Mouse (Mus musculus) liver, embryonic 16.5 days (tissue): Measurements from ENCODE around the gene Pde9a. TPM values are rescaled to one million over a fixed set of nuclear protein-coding genes. Genes with fewer than 3 reads are reported as not detected.

ENCODE experiments used
- ATAC-seq: fragments of 200-750 bp; cut with Nextera tagmentation; 2 replicates; pipeline ENCODE4 v1.8.0; 2017; ENCODE audit warnings: low read depth, mild to moderate bottlenecking, moderate number of reproducible peaks, moderate library complexity
- H3K27ac ChIP-seq: fragments of 300-500 bp; sonication (generic); 2 replicates; pipeline ENCODE4 v1.5.1; 2014; ENCODE audit warnings: mild to moderate bottlenecking, low read length
- H3K27me3 ChIP-seq: fragments of 300-500 bp; sonication (generic); 2 replicates; pipeline ENCODE4 v1.6.1; 2014; ENCODE audit warnings: low read depth, low read length, mixed read lengths; ENCODE audit not compliant: control insufficient read depth, insufficient read depth
- H3K36me3 ChIP-seq: fragments of 300-500 bp; sonication (generic); 2 replicates; pipeline ENCODE4 v1.6.1; 2014; ENCODE audit warnings: mild to moderate bottlenecking; ENCODE audit not compliant: control insufficient read depth, insufficient read depth
- H3K4me1 ChIP-seq: fragments of 300-500 bp; sonication (generic); 2 replicates; pipeline ENCODE4 v1.6.1; 2014; ENCODE audit warnings: low read depth, low read length, mixed read lengths; ENCODE audit not compliant: control insufficient read depth
- H3K4me2 ChIP-seq: fragments of 300-500 bp; sonication (generic); 2 replicates; pipeline ENCODE4 v1.6.1; 2014; ENCODE audit warnings: low read depth, low read length, mixed read lengths
- H3K4me3 ChIP-seq: fragments of 300-500 bp; sonication (generic); 2 replicates; pipeline ENCODE4 v1.5.1; 2014; ENCODE audit warnings: low read depth, mild to moderate bottlenecking, low read length
- H3K9ac ChIP-seq: fragments of 300-500 bp; sonication (generic); 2 replicates; pipeline ENCODE4 v1.6.1; 2014; ENCODE audit warnings: low read depth, low read length
- H3K9me3 ChIP-seq: fragments of 300-500 bp; sonication (generic); replicated peaks from 2 replicates; pipeline ENCODE4 v1.6.1; 2016; ENCODE audit warnings: low read length; ENCODE audit not compliant: control insufficient read depth
- WGBS: fragments of 180-500 bp; shearing (Covaris S2); extraction: QIAGEN DNeasy Blood & Tissue Kit; methylation state at CpG from one replicate; pipeline ENCODE4 v1.1.7; 2014; ENCODE audit not compliant: insufficient replicate concordance; 5-methylcytosine and 5-hydroxymethylcytosine counted together
- polyA plus RNA-seq: library from polyadenylated mRNA; unstranded; fragments of >200 nt; fragmentation: Nextera tagmentation; extraction: Ambion mirVana; gene quantifications from 2 replicates; pipeline ENCODE4 v1.2.1, GENCODE M21; 2015

Pde9a gene
- polyA plus RNA-seq, 1 experiment from 2014 or later: 4.0 TPM

DNA sequence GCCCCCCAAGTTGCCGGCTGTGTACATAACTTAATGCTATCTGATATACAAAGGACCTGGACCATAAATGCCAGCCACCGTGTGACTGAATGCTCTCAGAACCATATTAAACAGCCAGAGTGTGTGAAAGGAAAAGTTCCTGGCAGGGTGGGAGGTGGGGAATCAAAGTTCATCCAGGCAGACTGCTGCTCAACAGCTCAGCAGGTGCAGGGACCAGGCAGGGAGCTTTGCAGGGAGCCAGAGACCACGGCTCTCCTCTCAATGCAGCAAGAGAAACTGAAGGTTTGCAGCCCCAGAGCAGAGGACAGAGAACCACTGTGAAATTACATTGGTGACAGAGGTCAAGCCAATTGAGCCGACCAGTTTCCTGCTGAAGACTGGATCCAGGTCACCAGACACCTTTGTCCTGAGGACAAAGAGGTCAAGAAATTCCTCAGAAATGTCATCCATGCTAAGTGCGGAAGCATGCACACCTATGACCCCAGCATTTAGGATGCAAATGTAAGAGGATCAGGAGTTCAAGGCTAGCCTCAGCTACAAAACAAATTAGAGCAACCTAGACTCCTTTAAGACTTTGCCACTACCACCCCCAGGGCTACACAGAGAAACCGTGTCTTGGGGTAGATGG is 101.5 kb downstream of the Pde9a start:
- H3K4me2 ChIP-seq: no peak overlapping the region
- no peaks in the 10 kb centered on the region for H3K9me3 ChIP-seq
- H3K27ac ChIP-seq: no peak overlapping the region
- 38% methylated on average over 6 of the region's 6 CpGs for WGBS
- no peak for ATAC-seq
- no peak overlapping the region for H3K9ac ChIP-seq
- H3K27me3 ChIP-seq: no peaks in the 10 kb centered on the region
- H3K36me3 ChIP-seq: no peaks in the 10 kb centered on the region
- no peak overlapping the region for H3K4me3 ChIP-seq
- H3K4me1 ChIP-seq: no peaks in the 10 kb centered on the region; the same call in 1 of the 2 replicates

DNA sequence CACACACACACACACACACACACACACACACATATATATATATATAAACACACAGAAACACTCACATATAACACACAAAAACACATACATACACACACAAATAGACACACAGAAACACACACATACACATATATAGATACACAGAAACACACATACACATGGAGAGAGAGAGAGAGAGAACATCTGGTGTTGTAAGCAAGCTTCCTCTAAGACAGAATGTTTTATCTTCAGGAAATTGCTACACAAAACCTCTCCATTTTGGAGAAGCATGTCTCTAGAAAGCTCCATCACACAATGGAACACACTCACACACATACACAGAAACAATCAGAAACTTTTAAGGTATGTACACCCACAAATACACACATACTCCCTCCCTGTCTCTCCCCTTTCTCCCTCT is 105.3 kb downstream of the Pde9a start:
- no peak for ATAC-seq
- no peaks in the 10 kb centered on the region; the same call in 1 of the 2 replicates for H3K4me1 ChIP-seq
- peaks cover 3% of the 10 kb centered on the region; the same call in 1 of the 2 replicates for H3K36me3 ChIP-seq
- no peak overlapping the region for H3K4me3 ChIP-seq
- H3K9ac ChIP-seq: no peak overlapping the region
- H3K27me3 ChIP-seq: no peaks in the 10 kb centered on the region
- H3K27ac ChIP-seq: no peak overlapping the region
- H3K4me2 ChIP-seq: no peak overlapping the region
- H3K9me3 ChIP-seq: no peaks in the 10 kb centered on the region

DNA sequence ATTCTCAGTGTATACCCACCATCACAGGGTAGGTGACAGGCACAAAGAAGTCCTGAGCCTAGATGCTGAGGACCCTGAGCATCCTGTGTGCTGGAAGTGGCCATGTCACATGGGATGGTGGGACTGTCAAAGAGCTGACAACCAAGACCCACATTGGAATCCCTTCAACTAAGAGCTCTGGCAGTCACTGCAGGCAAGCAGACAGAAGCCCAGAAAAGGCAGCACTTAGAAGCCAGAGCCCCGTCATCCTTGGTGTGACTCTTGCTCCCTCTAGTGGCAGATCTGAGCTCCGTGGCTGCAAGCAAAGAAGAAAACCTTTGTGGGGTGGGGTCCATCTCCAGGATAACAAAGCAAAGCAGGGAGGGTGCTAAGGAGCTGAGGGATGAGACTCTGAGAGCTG is 106.4 kb downstream of the Pde9a start:
- H3K27me3 ChIP-seq: no peaks in the 10 kb centered on the region
- 0% methylated on average over 2 of the region's 2 CpGs for WGBS
- no peak overlapping the region for H3K4me3 ChIP-seq
- no peak overlapping the region for H3K9ac ChIP-seq
- H3K36me3 ChIP-seq: peaks cover 6% of the 10 kb centered on the region
- no peaks in the 10 kb centered on the region for H3K9me3 ChIP-seq
- no peaks in the 10 kb centered on the region for H3K4me1 ChIP-seq
- H3K27ac ChIP-seq: no peak overlapping the region
- no peak for ATAC-seq
- no peak overlapping the region for H3K4me2 ChIP-seq

DNA sequence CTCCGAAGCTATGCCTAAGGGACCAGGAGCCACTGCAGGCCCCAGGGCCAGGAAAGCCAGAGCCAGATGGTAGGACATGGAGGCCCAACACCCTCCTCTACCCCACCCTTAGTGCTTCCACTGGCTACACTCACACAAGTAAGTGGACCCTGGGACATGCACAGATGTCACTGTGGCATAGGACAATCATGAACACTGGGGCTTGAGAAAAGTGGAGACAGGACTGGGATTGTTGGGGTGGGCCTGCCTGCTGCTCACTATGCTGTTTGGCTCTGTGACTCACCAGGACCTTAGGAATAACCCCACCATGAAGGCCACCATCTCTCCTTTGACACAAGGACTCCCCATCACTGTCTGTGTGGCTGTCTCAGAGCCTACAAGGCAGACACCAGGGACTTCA is 109.0 kb downstream of the Pde9a start:
- H3K27me3 ChIP-seq: no peaks in the 10 kb centered on the region
- H3K9me3 ChIP-seq: no peaks in the 10 kb centered on the region
- H3K36me3 ChIP-seq: peaks cover 12% of the 10 kb centered on the region
- H3K4me1 ChIP-seq: no peaks in the 10 kb centered on the region
- H3K4me2 ChIP-seq: no peak overlapping the region
- H3K4me3 ChIP-seq: no peak overlapping the region
- no peak for ATAC-seq
- 71% methylated on average over 1 of the region's 1 CpGs for WGBS
- H3K27ac ChIP-seq: no peak overlapping the region
- H3K9ac ChIP-seq: no peak overlapping the region

DNA sequence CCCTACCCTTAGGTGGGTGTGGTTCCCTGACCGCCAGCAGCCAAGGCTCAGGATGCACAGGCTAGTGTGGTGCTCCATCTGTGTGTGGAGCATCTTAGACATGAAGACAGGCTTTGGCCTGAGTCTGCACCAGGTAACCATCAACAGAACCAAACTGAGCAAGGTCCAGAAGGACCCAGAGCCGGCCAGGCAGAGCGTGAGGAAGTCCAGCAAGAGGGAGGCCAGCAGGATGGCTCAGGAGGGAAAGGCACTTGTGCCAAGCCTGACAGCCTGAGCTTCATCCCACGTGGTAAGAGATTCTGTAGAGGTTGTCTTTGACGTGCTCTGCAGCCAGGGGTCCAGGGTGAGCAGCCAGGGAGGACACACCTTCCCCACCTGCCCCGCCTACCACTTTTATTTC is 111.7 kb downstream of the Pde9a start:
- no peak for ATAC-seq
- Histone ChIP-seq H3K27ac (no peak overlapping the region), H3K4me2 (no peak overlapping the region), H3K9me3 (no peaks in the 10 kb centered on the region), H3K9ac (no peak overlapping the region), H3K4me3 (no peak overlapping the region), H3K27me3 (no peaks in the 10 kb centered on the region), H3K36me3 (peaks cover 16% of the 10 kb centered on the region), H3K4me1 (peaks cover 8% of the 10 kb centered on the region)
- WGBS: 74% methylated on average over 6 of the region's 6 CpGs

DNA sequence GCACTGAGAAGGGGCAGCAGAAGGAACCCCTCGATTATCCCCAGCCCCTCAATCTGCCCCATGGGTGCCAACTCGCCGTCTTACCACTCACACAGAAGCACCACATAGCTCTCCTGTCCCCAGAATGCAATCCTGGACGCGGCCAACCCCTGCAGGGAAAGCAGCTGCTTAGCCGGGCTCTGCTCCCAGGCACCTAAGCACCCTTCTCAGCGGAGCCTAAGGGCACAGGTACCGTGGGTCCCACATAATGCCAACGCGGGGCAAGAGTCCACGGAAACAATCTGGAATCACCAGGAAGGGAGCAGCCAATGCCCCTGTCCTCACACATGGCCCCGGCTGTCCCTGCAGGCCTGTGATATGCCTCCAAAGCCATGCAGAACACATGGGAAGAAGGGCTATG is 113.7 kb downstream of the Pde9a start:
- no peaks in the 10 kb centered on the region for H3K27me3 ChIP-seq
- H3K9ac ChIP-seq: no peak overlapping the region
- no peak overlapping the region for H3K4me2 ChIP-seq
- H3K36me3 ChIP-seq: peaks cover 16% of the 10 kb centered on the region
- ATAC-seq: no peak
- no peak overlapping the region for H3K4me3 ChIP-seq
- WGBS: 81% methylated on average over 12 of the region's 12 CpGs
- no peak overlapping the region for H3K27ac ChIP-seq
- H3K4me1 ChIP-seq: peaks cover 14% of the 10 kb centered on the region
- H3K9me3 ChIP-seq: no peaks in the 10 kb centered on the region

DNA sequence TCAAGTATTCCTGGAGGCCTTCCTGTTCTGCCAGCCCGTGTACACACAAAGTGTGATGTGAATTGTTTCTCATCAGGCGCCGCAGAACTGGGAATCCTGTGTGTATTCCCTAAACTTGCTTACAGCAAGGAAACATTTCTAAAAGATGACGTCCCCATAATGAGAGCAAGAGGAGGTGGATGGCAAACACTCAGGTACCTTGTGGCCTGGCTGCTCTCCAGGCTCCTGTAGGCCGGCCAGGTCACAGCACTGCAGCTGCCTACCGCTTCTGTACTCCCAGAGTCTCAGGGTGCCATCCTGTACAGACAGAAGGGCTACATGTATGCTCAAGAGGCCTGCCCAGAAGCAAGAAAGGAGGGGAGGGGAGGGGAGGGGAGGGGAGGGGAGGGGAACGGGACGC is 114.4 kb downstream of the Pde9a start:
- peaks cover 18% of the 10 kb centered on the region for H3K36me3 ChIP-seq
- no peak overlapping the region for H3K9ac ChIP-seq
- peaks cover 14% of the 10 kb centered on the region for H3K4me1 ChIP-seq
- no peak overlapping the region for H3K4me2 ChIP-seq
- H3K9me3 ChIP-seq: no peaks in the 10 kb centered on the region
- H3K27ac ChIP-seq: no peak overlapping the region
- H3K27me3 ChIP-seq: no peaks in the 10 kb centered on the region
- no peak overlapping the region for H3K4me3 ChIP-seq
- ATAC-seq: no peak
- 83% methylated on average over 8 of the region's 8 CpGs for WGBS

DNA sequence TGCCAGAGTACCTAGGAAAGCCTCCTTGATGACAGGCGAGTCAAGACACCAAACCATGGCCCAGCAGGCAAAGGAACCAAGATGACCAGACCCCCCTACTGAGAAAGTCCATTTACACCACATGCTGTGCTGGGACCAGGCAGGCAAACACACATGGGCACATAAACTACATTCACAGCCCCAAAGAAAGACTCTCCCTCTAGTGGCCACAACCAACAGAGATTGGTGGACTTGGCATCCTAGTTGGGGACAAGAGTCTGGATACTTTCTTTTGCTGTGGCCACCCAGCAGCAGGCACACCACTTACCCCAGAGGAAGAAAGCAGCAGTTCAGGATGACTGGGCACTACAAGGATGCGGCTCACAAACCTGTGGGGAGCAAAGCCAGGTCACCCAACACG is 114.9 kb downstream of the Pde9a start:
- Histone ChIP-seq H3K4me3 (no peak overlapping the region), H3K36me3 (peaks cover 21% of the 10 kb centered on the region), H3K9ac (no peak overlapping the region), H3K27me3 (no peaks in the 10 kb centered on the region), H3K9me3 (no peaks in the 10 kb centered on the region), H3K27ac (no peak overlapping the region), H3K4me1 (peaks cover 14% of the 10 kb centered on the region), H3K4me2 (no peak overlapping the region)
- no peak for ATAC-seq
- 67% methylated on average over 3 of the region's 3 CpGs for WGBS

DNA sequence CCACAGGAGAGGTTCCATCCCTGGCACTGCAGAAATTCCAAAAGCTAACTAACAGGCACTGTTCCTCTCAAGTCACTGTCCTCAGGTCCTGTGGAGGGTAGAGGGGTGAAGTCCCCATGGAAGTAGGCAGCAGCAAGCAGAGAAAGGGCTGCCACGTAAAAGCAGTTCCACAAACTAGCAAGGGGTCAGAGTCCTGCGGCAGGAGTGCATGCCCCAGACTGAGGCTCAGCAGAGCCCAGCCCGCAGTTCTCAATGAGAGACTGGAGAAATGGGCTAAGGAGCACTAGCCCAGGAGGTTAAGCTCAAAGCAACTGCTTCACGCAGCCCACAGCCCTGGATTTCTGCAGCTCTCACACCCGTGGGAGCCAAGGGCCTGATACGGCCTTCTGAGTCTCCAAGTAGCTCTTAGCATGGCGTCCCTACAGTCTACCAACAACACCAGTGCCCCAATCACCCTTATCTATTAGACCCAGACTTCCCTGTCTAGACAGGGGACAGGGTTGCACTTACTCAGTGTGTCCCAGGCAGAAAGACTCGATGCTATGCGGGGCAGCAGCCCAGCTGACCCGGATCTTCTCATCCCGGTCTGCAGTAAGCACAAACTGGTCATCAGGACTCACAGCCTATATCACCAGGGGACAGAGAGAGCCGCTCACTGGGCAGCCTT is 116.4 kb downstream of the Pde9a start:
- H3K27ac ChIP-seq: 0 out of 2 replicates have a peak overlapping the region, but pooled peaks have one; percentile 11
- H3K4me3 ChIP-seq: no peak overlapping the region
- H3K4me2 ChIP-seq: no peak overlapping the region
- H3K36me3 ChIP-seq: peaks cover 15% of the 10 kb centered on the region
- WGBS: 37% methylated on average over 12 of the region's 12 CpGs
- no peaks in the 10 kb centered on the region for H3K27me3 ChIP-seq
- H3K9ac ChIP-seq: no peak overlapping the region
- no peaks in the 10 kb centered on the region for H3K9me3 ChIP-seq
- peak; percentile 81 for ATAC-seq
- peaks cover 14% of the 10 kb centered on the region for H3K4me1 ChIP-seq
